Comparison of ENCODE assay signal across 23 mouse cellular contexts in the genomic region with DNA sequence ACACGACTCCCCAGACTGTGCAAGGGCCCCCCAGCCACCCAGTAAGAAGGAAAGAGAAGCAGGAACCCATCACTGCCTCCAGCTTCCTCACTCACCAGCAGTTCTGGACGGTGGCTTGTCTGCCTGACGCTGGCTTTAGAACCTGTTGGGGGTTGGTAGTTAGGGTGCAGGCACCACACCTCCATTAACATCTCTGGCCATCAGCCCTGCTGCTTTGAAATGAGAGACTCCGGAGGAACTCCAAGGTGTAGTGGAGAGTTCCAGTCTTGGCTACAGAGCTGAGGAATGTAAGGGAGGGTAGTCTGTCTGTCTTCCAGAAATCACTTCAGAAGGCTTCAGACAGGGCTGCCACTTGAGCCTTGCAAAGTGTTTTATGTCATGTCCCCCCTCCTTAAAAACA. TPM values are rescaled to one million over a fixed set of nuclear protein-coding genes. Genes with fewer than 3 reads are reported as not detected.
DNase-seq lines count a peak whose midpoint lies in the region; ATAC-seq and TF ChIP-seq lines count a peak whose summit lies in the region.
"Had no signal": no experiment of that assay in that cellular context is flagged by ENCODE, and none has a peak within 500 bp of the region (broad histone marks: within the 10 kb centered on the region; RNA-seq: fewer than 3 reads in every experiment).

No protein-coding gene starts in this region.

- TF ChIP-seq EP300 in lung, postnatal 0 days (IDR thresholded peaks at IDR 0.05) = no peak

- H3K36me3 ChIP-seq in lung, postnatal 0 days (ENCODE audit: insufficient read depth, low read length) = no peaks in the 10 kb centered on the region
- H3K36me3 ChIP-seq: embryonic facial prominence, embryonic 10.5 days; embryonic facial prominence, embryonic 12.5 days; forebrain, embryonic 15.5 days had no signal

- 35% methylated on average over 4 of the region's 4 CpGs for WGBS in lung, postnatal 0 days

- DNase-seq in lung, postnatal 0 days (ENCODE audit: low spot score) = no peak
- DNase-seq in lung, postnatal 4 days = no peak
- DNase-seq in ES-CJ7 (ENCODE audit: low read depth, low spot score) = peak; percentile 71
- DNase-seq in left cerebral cortex, postnatal 36 days (ENCODE audit: low spot score in 2 of 2) = no peak
- no peak for DNase-seq in yolk sac, embryonic 10.5 days (ENCODE audit: low spot score)
- DNase-seq: adrenal gland, adult 2 months; adrenal gland, postnatal 10 days; adrenal gland, postnatal 25 days; B cell, adult 2 months; cerebellum, adult 11-12 months; cerebellum, adult 2 months; cerebellum, adult 9-10 months; cerebellum, postnatal 10 days; cerebellum, postnatal 25 days; forebrain, postnatal 0 days had no signal

- no peak for TF ChIP-seq CTCF in lung, postnatal 0 days (IDR thresholded peaks at IDR 0.05)
- TF ChIP-seq CTCF in bone marrow macrophage, adult 2 months (IDR thresholded peaks at IDR 0.05; ENCODE audit: low read depth, low read length) = no peak

- no peak overlapping the region for H3K4me2 ChIP-seq in lung, postnatal 0 days (replicated peaks; ENCODE audit: low read depth, low read length)
- H3K4me2 ChIP-seq: embryonic facial prominence, embryonic 12.5 days; forebrain, embryonic 13.5 days; forebrain, embryonic 15.5 days had no signal

- H3K4me1 ChIP-seq in lung, postnatal 0 days (ENCODE audit: insufficient read depth, low read depth, low read length) = no peaks in the 10 kb centered on the region; the same call in 1 of the 2 replicates
- peaks cover 53% of the 10 kb centered on the region for H3K4me1 ChIP-seq in bone marrow macrophage, adult 2 months (ENCODE audit: control insufficient read depth, insufficient read depth, low read length)

- H3K9ac ChIP-seq in lung, postnatal 0 days (replicated peaks; ENCODE audit: low read depth) = no peak overlapping the region
- H3K9ac ChIP-seq: embryonic facial prominence, embryonic 12.5 days; forebrain, embryonic 13.5 days; forebrain, embryonic 15.5 days; forebrain, postnatal 0 days had no signal

- intact Hi-C loops in left cerebral cortex, postnatal 36 days (cut with DNase I) = no loop called here

- H3K27me3 ChIP-seq in lung, postnatal 0 days (replicated peaks; ENCODE audit: insufficient read depth, low read length) = no peaks in the 10 kb centered on the region
- H3K27me3 ChIP-seq: CH12.LX; embryonic facial prominence, embryonic 12.5 days; forebrain, embryonic 13.5 days; forebrain, embryonic 15.5 days had no signal

- H3K9me3 ChIP-seq in lung, postnatal 0 days (ENCODE audit: low read length) = no peaks in the 10 kb centered on the region
- H3K9me3 ChIP-seq: embryonic facial prominence, embryonic 10.5 days; embryonic facial prominence, embryonic 12.5 days; forebrain, embryonic 13.5 days; forebrain, embryonic 15.5 days had no signal

- H3K27ac ChIP-seq in lung, postnatal 0 days (ENCODE audit: low read length) = no peak overlapping the region
- peak overlapping the region; percentile 67; the same call in 1 of the 2 replicates for H3K27ac ChIP-seq in bone marrow macrophage, adult 2 months (ENCODE audit: insufficient read depth, low read depth, low read length)
- H3K27ac ChIP-seq: embryonic facial prominence, embryonic 10.5 days; embryonic facial prominence, embryonic 12.5 days; forebrain, embryonic 13.5 days; forebrain, embryonic 15.5 days had no signal

- 0 out of 2 replicates have a peak, but pooled peaks have one; percentile 16 for ATAC-seq in lung, postnatal 0 days
- ATAC-seq: CD4-positive, CD25-positive, alpha-beta regulatory T cell, adult 4 months; forebrain, embryonic 13.5 days; forebrain, embryonic 15.5 days; forebrain, postnatal 0 days had no signal

- TF ChIP-seq POLR2A in bone marrow macrophage, adult 2 months (IDR thresholded peaks at IDR 0.05; ENCODE audit: borderline replicate concordance, low read depth, low read length) = no peak

- no peak overlapping the region for H3K4me3 ChIP-seq in lung, postnatal 0 days (ENCODE audit: low read depth, low read length)
- no peak overlapping the region for H3K4me3 ChIP-seq in bone marrow macrophage, adult 2 months (ENCODE audit: insufficient read depth, low read length)
- H3K4me3 ChIP-seq: embryonic facial prominence, embryonic 10.5 days; embryonic facial prominence, embryonic 12.5 days; forebrain, embryonic 13.5 days; forebrain, embryonic 15.5 days had no signal

RNA-seq across cellular contexts. Expression of a gene that starts 5.0 kb away (rescaled TPM):
- 4.6 and 4.8 TPM in 2 replicates for polyA plus RNA-seq in lung, postnatal 0 days (2015; fragmentation: Nextera tagmentation; extraction: Ambion mirVana)
- 539 and 588 TPM in 2 replicates for polyA plus RNA-seq in bone marrow macrophage, adult 2 months (2012; ENCODE audit: insufficient read depth, insufficient read length, missing spikeins)
- total RNA-seq in left cerebral cortex, postnatal 36 days (2021) = 1 to 10 TPM; 2.6 to 5.1 TPM
- total RNA-seq: MEL had no signal

RNA-seq across cellular contexts. Expression of a gene that starts 8.1 kb away (rescaled TPM):
- polyA plus RNA-seq in lung, postnatal 0 days (2015; fragmentation: Nextera tagmentation; extraction: Ambion mirVana) = 3.4 and 5.1 TPM in 2 replicates
- polyA plus RNA-seq in bone marrow macrophage, adult 2 months (2012; ENCODE audit: insufficient read depth, insufficient read length, missing spikeins) = 0.60 and 0.76 TPM in 2 replicates
- total RNA-seq in left cerebral cortex, postnatal 36 days (2021) = 1 to 10 TPM; 1.3 TPM

RNA-seq across cellular contexts. Expression of a gene that starts 21.3 kb away (rescaled TPM):
- 72.5 and 75.0 TPM in 2 replicates for polyA plus RNA-seq in lung, postnatal 0 days (2015; fragmentation: Nextera tagmentation; extraction: Ambion mirVana)
- polyA plus RNA-seq in bone marrow macrophage, adult 2 months (2012; ENCODE audit: insufficient read depth, insufficient read length, missing spikeins) = 119 and 123 TPM in 2 replicates
- 10 to 100 TPM; 23.0 to 25.2 TPM for total RNA-seq in left cerebral cortex, postnatal 36 days (2021)

RNA-seq across cellular contexts. Expression of a gene that starts 39.1 kb away (rescaled TPM):
- polyA plus RNA-seq in lung, postnatal 0 days (2015; fragmentation: Nextera tagmentation; extraction: Ambion mirVana) = 0.75 and 1.3 TPM in 2 replicates
- polyA plus RNA-seq in bone marrow macrophage, adult 2 months (2012; ENCODE audit: insufficient read depth, insufficient read length, missing spikeins) = not detected in 2 replicates
- total RNA-seq in left cerebral cortex, postnatal 36 days (2021) = 1 to 10 TPM in 1 of 2 experiments, under 1 TPM in 1; 0.39 to 1.1 TPM

Comparison
In these comparisons a context has a peak if more than half of its experiments do, and no peak if none do; other contexts are left out.
1. RNA of a gene that starts 5.0 kb away (polyA plus RNA-seq): 539 to 588 TPM in bone marrow macrophage, adult 2 months; 4.6 to 4.8 TPM in lung, postnatal 0 days; every median in the first group is over 10 times any median in the second.